Mouse (Mus musculus): Measurements from ENCODE around the gene Gjc3.
"Not testable (repeated sequence)": the region's sequence is repeated elsewhere in the genome, so short reads cannot be mapped to it uniquely, and the experiment has no call there.

The Gjc3 gene

DNA sequence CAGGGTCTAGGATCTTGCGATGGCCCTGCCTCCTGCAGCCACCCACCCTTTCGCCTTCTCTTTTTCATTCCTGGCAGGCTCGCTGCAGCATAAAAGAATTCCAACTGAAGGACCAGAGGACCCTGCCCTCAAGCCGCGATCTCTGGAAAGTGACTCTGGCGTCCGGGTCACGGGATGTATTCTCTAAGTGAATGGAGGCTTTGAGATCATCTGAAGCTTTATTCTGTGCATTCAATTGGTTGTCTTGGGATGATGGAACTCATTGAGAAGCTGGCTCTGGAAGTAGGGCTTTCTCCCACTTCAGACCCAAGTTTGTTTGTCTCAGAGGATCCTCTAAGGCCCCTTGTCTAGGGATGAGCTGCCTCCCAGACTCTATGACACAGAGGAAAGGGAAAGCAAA, at the start of gene Gjc3:
TSS of gene Gjc3 (minus strand) at position 154 of the 400 bp plus-strand sequence.
- DNase-seq, result no peak

DNA sequence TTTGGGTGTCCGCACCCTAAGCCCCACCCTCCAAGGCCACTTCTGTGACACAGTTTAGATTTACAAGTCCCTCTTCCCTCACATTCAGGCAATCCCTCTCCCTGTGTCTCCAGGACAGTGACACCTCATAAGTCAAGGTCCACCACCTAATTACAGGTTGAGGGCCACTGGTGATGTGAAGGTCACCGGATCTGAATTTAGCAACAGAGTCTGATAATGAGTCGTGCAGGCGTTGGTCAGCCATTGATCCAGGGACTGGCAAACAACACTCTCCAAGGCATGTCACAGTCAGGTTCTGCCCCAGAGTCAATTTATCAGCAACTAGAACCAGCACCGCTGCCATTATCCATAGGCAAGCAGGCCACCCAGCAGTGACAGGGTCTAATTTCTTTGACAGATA, 49.5 kb upstream of the Gjc3 start:
- no peak for DNase-seq

DNA sequence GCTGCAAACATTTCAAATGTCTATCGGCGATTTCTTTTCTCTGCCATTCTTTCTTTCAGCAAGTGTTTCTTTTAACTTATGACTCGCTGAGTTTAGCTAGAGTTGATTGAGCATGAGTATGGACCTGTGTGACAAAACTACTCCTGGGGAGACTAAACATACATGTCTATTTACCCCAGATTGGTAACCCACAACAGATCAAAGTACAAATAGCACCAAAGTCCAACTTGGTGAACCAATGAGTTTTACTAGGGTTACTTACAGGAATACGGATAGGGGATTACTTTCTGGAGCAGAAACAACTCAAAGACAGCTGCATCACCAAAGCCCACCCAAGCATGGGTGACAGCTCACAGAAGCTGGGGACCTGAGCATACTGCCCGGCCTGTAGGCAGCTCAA, 46.5 kb upstream of the Gjc3 start:
- DNase-seq, result no peak

DNA sequence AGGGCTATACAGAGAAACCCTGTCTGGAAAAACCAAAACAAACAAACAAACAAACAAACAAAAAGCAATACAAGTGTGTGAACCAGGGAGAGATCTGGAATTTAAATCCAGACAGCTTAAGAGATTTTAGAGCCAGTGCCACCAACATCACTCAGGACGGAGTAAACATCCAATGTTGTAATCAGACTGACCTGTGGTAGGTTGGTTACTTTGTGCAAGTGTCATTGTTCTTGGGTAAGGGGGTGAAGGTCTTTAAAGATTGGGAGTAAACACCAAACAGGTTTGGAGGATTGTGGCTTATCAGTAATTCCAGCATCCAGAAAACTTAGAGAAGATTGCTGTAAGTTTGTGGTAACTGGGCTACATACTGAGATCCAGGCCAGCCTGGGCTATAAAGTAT, 23.5 kb upstream of the Gjc3 start:
- no peak for DNase-seq

DNA sequence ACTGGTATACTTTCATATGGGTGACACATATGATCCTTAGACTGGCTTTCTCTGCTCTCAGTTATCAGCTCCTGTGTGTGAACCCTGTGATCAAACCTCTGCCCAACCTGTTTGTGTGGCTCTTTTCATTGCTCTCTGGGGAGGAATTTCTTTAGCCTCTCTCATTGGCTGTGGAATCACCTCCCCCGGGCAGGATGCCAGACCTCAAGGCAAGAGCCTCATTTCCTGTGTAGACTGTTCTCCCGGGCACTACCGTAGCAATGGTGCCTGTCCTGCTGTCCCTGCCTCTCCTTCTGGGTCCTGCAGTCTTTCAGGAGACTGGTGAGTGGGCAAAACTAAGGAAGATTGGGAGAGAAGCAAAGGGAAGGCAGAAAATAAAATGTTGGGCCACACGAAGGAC, 18.4 kb upstream of the Gjc3 start, which contains the start of gene Azgp1:
TSS of gene Azgp1 (plus strand) at position 221 of the 400 bp plus-strand sequence.
- peak; percentile 64 for DNase-seq

DNA sequence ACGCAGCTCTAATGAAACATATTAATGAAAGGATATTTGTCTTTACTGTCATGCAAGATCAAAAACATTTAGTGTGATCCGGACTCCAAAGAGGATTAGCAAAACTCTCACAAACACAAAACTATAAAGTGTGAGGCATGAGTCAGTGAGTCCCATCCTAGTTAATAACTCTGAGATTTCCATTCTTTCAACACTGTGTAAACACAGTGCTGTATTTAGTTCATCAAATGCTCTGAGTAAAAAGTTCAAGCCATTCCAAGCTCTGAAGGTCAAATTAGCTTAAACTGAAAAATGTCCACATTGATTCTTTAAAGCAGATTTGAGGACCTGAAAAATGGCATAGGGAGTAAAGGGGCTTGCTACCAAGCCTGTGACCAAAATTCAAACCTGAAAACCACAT, 16.2 kb upstream of the Gjc3 start:
- DNase-seq, result no peak

DNA sequence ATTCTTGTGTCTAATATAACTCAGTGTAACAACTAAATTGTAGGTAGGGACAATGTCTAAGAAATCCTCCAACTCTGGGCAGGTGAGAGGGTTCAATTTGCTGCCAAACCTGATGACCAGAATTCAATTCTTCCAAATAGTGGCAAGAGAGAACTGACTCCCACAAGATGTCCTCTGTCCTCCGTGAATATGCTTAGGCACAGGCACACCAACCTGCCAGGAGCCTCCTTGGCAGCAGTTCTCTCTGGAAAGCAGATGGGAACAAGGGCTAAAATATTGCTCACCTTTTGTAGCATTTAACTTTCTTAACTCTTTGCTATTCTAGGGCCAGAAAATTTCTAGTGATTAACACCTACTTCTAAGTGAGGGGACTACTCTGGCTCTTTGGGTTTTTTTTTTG, 14.4 kb upstream of the Gjc3 start:
- peak; percentile 9 for DNase-seq

DNA sequence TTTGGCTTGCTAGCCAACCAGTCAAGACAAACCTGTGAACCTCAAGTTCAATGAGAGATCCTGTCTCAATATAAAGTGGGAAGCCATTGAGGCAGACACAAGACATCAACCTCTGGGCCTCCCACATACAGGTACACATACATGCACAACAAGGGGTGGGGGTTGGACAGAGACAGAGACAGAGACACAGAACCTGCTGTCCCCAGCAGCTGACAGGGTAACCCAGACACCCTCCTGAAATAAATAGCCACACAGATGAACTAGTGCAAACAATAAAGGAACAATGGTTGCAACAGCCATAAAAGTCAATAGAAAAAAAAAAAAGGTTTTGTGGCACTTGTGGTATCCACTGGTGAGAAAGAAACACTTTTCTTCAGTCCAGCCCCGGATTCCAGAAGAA, 12.5 kb upstream of the Gjc3 start:
- no peak for DNase-seq

DNA sequence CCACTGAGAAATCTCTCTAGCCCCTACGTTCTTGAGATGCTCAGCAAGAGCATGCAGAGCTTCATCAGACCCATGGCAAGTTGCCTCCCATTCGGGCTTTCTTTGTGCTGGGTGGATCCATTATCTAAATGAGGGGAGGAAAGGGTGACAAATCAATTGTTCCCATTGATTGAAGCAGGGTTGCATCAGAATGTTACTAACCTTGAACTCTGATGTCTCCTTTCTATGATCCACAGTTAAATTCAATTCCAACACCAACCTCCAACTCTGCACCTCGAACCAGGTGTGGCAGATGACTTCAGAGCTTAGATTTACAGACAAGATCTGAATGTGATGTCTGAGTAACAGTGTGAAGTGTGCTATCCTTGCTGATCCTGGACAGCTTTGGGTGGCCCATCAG, 11.8 kb upstream of the Gjc3 start:
- DNase-seq, result no peak

DNA sequence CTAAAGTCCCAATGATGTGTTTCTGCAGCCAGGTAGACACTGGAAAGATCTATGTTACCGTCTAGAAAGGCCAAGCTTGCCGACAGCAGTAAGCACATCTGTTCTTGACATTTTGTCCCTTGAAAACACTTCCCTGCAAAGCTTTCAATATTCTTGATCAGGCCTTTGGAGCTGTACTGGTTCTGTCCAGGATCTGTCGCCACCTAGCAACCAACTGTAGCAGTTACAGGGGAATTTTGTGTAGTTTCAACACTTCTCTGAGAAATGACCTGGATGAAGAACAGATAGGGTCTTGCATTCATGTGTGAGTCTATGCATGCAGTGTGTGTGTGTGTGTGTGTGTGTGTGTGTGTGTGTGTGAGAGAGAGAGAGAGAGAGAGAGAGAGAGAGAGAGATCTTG, 10.8 kb upstream of the Gjc3 start:
- no peak for DNase-seq

DNA sequence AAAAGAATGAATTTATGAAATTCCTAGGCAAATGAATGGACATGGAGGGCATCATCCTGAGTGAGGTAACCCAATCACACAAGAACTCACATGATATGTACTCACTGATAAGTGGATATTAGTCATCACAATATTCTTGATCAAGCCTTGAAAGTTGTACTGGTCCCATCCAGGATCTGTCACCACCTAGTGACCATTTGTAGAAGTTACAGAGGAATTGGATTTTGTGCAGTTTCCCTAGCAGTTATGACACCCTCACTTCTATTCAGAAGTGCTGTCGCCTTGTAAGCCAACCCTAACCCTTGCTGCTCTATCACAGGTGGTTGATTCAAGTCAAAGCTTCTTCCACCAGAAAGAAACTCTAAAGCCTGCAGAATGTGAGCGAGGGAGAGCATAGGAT, 10.3 kb upstream of the Gjc3 start:
- DNase-seq, result no peak

DNA sequence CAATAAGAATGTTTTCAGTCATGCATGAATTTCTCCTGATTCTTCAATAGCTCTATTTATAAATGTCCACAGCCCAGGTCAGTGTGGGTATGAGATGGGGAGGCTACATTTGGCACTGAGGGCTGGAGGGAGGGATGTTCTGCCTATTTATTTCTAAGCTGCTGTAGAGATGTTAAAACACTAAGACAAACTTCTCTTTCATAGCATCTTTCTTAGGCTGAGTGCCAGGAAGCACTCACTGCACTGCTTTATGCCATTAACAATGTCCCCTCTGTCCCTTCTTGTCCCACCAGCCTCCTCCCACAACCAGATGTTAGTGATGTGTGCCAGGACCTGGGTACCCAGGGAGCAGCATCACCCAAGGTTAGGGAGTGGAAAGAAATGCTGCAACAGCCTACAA, 3.6 kb upstream of the Gjc3 start:
- DNase-seq, result no peak

DNA sequence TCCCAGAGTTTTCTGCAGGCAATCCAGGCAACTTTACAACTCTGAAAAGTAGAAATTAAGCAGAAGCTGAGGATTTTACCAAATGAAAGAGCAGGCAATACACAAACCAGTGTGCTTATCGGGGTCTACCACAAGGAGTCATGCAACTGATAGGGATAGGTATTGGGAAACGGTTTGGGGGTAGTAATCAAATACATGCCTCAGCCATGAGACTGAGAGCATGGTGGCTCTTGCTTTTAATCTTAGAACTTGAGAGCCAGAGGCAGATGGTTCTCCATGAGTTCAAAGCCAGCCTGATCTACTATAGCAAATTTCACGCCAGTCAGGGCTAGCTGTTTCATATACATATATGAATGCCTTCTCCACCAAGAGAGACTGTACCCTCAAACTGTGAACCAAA, 6.5 kb downstream of the Gjc3 start:
- no peak for DNase-seq

DNA sequence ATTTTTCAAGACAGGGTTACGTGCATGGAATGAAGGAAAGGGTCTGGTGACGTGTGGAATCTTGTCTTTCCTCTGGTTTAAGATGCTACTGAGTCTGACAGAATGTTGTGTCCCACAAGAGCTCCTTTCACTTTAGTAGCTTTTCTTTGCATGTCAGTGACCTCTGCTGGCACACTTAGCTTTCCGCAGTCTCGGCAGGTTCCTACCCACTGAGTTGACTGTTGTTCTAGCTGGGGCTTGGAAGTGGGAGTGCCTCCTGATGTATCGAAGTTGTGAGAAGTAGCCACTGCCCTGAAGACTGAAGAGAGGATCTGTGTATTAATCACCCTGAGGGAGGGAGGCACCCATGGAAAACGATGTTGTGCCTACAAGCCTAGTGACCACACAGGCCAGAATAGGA, 11.7 kb downstream of the Gjc3 start:
- DNase-seq, result peak; percentile 38

DNA sequence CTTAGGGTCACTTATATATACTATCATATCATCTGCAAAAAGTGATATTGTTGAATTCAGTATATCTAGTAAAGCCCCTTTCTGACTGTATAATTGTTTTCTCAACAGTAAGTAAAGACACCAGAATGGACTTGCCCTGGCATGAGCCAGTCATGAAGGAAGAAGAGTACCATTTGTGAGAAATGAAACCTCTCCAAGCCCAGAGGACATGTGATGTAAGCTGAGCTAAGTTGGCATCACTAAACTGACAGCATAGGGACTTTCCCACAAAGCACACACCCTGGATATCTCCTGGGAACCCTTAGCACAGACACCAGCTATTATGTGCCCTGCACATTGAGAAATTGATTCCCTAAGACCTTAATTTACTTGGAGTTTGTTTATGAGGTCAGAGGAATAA, 15.6 kb downstream of the Gjc3 start:
- DNase-seq, result no peak

DNA sequence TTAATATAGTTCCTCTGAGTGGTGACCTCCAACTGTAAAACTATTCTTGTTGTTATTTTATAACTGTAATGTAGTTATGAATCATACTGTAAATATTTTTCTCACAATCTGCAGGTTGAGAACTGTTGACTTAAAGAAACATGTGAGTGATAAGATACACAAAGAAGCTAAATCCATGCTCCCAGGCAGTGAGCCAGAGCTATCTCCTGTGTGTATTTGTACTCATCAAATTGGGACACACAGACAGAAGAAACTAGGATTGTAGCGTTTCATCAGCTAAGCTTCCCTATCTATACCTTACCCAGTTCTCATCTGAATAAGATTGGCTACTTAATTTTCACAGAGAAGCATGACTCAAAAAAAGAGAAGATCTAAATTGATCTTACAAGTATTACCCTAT, 19.8 kb downstream of the Gjc3 start:
- no peak for DNase-seq

DNA sequence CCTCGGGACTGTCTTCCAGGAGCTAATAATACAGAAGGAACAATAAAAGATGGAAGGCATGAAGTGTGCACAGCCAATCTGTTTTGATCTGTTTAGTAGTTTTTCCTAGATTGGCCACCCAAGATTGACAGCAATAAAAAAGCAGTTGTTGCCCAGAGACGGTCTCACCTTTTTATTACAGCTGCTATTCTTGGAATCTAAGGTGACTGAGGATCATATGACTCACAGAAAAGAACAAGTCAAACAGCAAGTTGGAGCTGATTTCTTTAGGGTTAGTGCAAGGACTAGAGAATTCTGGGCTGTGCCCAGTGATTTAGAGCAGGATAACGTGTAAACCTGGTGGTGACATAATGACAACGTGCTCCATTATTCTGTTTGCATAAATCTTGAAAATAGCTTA, 21.9 kb downstream of the Gjc3 start:
- DNase-seq, result no peak

DNA sequence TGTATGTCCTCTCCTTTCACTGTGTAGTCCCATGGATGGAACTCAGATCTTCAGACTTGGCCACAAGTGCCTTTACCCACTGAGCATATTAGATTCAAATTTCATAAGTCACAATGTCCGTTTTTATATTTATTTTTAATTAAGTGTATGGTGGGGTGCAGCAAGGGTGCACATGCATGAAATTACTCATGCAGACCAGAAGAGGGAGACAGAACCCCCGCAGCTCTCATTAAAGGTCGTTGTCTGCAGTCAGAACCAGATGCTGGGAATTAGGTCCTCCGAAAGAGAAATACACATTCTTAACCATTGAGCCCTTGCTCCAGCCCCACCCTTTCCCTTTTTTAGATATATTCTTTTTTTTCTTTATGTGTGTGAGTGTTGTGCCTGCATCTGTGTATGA, 25.7 kb downstream of the Gjc3 start:
- DNase-seq, result no peak

DNA sequence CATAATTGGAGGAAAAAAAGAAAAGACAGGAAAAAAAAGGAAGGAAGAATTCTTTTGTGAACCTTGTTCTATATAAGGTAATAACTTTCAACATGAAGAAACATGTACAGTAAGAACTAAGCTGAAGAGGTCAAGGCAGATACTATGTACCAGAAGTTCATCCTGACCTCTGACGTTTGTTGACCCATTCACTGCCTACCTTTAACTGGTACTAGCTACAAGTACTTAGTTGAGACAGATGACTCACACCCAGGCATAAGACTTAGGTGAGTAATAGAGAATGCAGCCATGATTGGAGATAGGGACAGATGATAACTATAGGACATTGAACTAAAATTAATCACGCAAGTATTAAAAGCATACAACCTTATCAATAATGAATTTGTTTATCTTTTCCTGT, 26.4 kb downstream of the Gjc3 start:
- DNase-seq, result no peak

DNA sequence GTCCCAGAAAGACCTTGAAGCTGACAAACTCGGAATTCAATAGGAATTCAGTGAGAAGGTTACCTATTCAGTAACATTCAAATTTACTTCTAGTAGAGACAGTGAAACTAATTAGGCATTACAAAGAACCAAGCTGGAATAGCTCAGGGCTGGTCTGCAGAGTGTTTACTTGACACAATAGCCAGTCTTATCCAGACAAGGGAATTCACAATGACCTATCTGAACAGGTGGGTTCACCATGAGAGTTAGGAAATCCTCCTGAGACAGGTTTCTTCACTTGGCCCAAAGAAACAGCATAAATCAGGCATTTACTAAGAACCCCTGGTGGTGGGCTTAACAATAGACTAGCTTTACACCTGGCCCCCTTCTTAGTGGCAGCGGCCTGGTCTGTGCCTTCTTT, 29.0 kb downstream of the Gjc3 start:
- DNase-seq, result not testable (repeated sequence)

DNA sequence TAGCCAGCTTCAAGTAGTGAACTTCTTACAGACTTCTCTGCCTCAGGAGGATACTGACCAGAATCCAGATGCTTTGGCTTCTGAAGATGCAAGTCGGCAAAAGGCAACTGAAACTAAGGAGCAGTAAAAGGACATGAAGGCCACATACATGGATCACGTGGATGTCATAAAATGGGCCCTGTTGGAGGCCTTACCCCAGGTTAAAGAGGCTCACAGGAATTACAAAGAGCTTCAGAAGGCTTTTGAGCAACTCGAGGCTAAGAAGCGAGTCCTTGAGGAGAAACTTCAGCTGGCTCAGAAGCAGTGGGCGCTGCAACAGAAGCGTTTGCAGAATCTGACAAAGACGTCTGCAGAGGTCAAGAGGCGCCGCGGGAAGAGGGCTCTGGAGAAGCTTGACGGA, 34.5 kb downstream of the Gjc3 start:
- DNase-seq, result no peak

DNA sequence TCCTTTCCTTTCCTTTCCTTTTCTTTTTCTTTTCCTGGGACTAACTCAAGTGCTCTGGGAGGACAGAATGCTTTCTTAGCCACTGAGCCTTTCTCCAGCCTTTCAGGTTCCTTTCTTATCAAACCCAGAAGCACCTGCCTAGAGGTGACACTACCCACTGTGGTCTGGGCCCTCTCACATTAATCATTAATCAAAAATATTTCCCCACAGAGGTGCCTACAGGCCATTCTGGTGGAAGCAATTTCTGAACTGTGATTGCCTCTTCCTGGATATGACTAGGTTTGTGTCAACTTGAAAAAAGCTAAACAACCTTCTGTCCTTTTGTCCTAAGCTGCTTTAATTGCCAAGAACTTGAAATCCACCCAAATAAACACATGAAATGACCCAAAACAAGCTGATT, 40.7 kb downstream of the Gjc3 start:
- DNase-seq, result peak; percentile 39

DNA sequence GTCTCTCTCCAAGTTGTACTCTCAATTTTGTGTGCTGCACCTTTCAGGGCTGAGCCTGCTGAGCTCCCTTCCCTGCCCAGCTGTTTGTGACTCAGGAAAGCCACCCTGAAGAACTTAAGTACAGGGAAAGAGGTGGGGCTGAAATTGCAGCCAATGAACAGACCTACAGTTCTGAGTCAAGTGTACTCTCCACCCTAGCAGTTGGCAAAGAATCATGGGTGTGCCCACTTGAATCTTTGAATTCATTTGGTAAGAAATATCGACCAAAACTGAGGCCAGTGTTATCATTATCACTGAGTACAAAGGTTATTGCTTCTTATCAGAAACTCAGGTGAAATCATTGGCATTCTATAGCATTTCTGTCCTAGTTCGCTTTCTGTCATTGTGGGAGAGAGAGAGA, 41.4 kb downstream of the Gjc3 start, which contains the start of gene Cyp3a13:
TSS of gene Cyp3a13 (minus strand) at position 88 of the 400 bp plus-strand sequence.
- DNase-seq, result no peak

DNA sequence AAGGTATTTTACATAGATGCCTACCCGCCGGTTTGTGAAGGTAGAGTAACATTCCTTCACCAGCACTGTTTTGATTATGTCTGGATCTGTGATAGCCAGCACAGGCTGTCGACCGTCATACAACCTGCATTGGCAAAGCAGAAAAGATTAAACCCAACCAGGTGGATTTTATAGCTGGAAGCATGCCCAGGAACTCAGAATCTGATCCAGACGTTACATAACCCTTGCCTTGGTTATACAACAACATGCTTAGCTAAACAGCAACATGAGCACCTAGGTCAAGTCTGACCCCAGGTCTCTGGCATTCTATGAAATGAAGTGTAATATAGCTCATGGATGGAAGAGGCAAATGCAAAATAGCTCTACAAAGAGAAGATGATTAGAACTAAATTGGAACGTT, 47.3 kb downstream of the Gjc3 start:
- DNase-seq, result peak; percentile 84

DNA sequence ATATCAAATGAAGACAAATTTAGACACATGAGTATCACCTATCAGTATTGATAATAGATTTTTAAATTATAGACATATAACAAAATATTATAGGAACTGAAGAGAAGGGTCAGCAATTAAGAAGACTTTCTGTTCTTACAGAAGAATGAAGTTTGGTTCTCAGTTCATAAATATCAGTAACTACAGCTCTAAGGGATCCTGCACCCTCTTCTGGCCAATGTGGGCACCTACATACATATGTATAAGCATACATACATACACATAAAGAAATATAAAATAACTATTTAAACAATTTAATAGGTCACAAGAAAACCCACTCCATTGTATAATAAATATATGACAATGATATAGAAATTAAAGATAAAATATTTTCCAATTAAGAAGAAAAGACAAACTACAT, 48.4 kb downstream of the Gjc3 start:
- no peak for DNase-seq
